In the genomic region with DNA sequence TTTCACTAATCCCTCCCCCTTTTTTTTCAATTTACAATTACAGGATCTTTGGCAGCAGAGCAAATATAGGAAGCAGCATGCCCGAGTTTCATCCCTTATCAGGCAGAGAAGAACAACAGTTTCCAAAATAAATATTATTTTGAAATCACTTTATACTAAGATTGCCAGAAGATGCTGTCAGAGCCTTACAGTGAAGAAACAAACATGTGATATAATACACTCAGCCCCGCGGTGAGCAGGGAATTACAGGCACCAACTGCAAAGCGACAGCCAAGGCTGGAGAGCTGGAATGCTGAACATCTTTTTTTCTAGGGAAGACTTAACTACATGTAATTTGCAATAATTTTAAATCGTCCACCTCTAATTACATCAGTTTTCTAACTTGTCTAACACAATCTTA, we compare ENCODE assay signal across 27 mouse cellular contexts.
DNase-seq lines count a peak whose midpoint lies in the region; ATAC-seq and TF ChIP-seq lines count a peak whose summit lies in the region.
"Had no signal": no experiment of that assay in that cellular context is flagged by ENCODE, and none has a peak within 500 bp of the region (broad histone marks: within the 10 kb centered on the region; RNA-seq: fewer than 3 reads in every experiment).

No protein-coding gene starts in this region.

- H3K4me1 ChIP-seq in heart, embryonic 10.5 days: no peaks in the 10 kb centered on the region
- H3K4me1 ChIP-seq in lung, postnatal 0 days (ENCODE audit: insufficient read depth, low read depth, low read length): no peaks in the 10 kb centered on the region
- H3K4me1 ChIP-seq: embryonic facial prominence, embryonic 12.5 days; forebrain, embryonic 12.5 days; hindbrain, embryonic 15.5 days; limb, embryonic 10.5 days had no signal

- no peak overlapping the region for H3K9ac ChIP-seq in lung, postnatal 0 days (replicated peaks; ENCODE audit: low read depth)
- H3K9ac ChIP-seq: embryonic facial prominence, embryonic 12.5 days; forebrain, embryonic 12.5 days; hindbrain, embryonic 15.5 days; liver, postnatal 0 days had no signal

- no peaks in the 10 kb centered on the region for H3K36me3 ChIP-seq in heart, embryonic 10.5 days
- no peaks in the 10 kb centered on the region for H3K36me3 ChIP-seq in lung, postnatal 0 days (ENCODE audit: insufficient read depth, low read length)
- H3K36me3 ChIP-seq: embryonic facial prominence, embryonic 12.5 days; forebrain, embryonic 12.5 days; G1E; hindbrain, embryonic 15.5 days; limb, embryonic 10.5 days had no signal

- H3K27ac ChIP-seq in heart, embryonic 10.5 days: no peak overlapping the region
- no peak overlapping the region for H3K27ac ChIP-seq in lung, postnatal 0 days (ENCODE audit: low read length)
- H3K27ac ChIP-seq: embryonic facial prominence, embryonic 12.5 days; forebrain, embryonic 12.5 days; heart, adult 2 months; hindbrain, embryonic 15.5 days; limb, embryonic 10.5 days had no signal

- 70% methylated on average over 5 of the region's 5 CpGs for WGBS in heart, embryonic 10.5 days
- 40% methylated on average over 5 of the region's 5 CpGs for WGBS in lung, postnatal 0 days

- H3K4me3 ChIP-seq in heart, embryonic 10.5 days: no peak overlapping the region
- H3K4me3 ChIP-seq in lung, postnatal 0 days (ENCODE audit: low read depth, low read length): no peak overlapping the region
- H3K4me3 ChIP-seq: embryonic facial prominence, embryonic 12.5 days; erythroblast, embryonic 14.5 days; forebrain, embryonic 12.5 days; heart, adult 2 months; hindbrain, embryonic 15.5 days; limb, embryonic 10.5 days had no signal

- TF ChIP-seq CTCF in lung, postnatal 0 days (IDR thresholded peaks at IDR 0.05): no peak

- no peak overlapping the region for H3K4me2 ChIP-seq in lung, postnatal 0 days (replicated peaks; ENCODE audit: low read depth, low read length)
- H3K4me2 ChIP-seq: embryonic facial prominence, embryonic 12.5 days; forebrain, embryonic 12.5 days; hindbrain, embryonic 15.5 days; midbrain, embryonic 11.5 days had no signal

- peak; percentile 91 for DNase-seq in heart, adult 11 months
- DNase-seq in heart, embryonic 10.5 days (ENCODE audit: low spot score): no peak
- peak; percentile 2 for DNase-seq in kidney, postnatal 14 days
- DNase-seq in kidney, adult 18-20 months: no peak
- DNase-seq in lung, postnatal 0 days (ENCODE audit: low spot score): peak; percentile 33
- no peak for DNase-seq in lung, postnatal 36 days
- DNase-seq in heart, postnatal 4 days: peak; percentile 20
- DNase-seq in gastrocnemius, postnatal 10 days: no peak
- DNase-seq: adrenal gland, adult 2 months; cerebellum, adult 18-20 months; cerebellum, postnatal 14 days; gastrocnemius, postnatal 14 days; kidney, adult 8-10 months; liver; liver, postnatal 0 days; thymus, adult 18-20 months; thymus, postnatal 36 days had no signal

- H3K27me3 ChIP-seq in heart, embryonic 10.5 days (ENCODE audit: insufficient read depth, poor library complexity, severe bottlenecking): no peaks in the 10 kb centered on the region
- no peaks in the 10 kb centered on the region for H3K27me3 ChIP-seq in lung, postnatal 0 days (replicated peaks; ENCODE audit: insufficient read depth, low read length)
- H3K27me3 ChIP-seq: CH12.LX; embryonic facial prominence, embryonic 12.5 days; forebrain, embryonic 12.5 days; hindbrain, embryonic 15.5 days; Patski had no signal

- ATAC-seq in lung, postnatal 0 days: no peak
- ATAC-seq: liver, postnatal 0 days; Patski had no signal

- no peaks in the 10 kb centered on the region for H3K9me3 ChIP-seq in heart, embryonic 10.5 days
- no peaks in the 10 kb centered on the region for H3K9me3 ChIP-seq in lung, postnatal 0 days (ENCODE audit: low read length)
- H3K9me3 ChIP-seq: embryonic facial prominence, embryonic 12.5 days; forebrain, embryonic 12.5 days; hindbrain, embryonic 15.5 days; limb, embryonic 10.5 days had no signal

- TF ChIP-seq EP300 in lung, postnatal 0 days (IDR thresholded peaks at IDR 0.05): no peak

Comparison
In these comparisons a context has a peak if more than half of its experiments do, and no peak if none do; other contexts are left out.
1. DNase-seq: peak in heart, adult 11 months (single experiment), kidney, postnatal 14 days (single experiment), lung, postnatal 0 days (single experiment) and heart, postnatal 4 days (single experiment); none in heart, embryonic 10.5 days (single experiment), kidney, adult 18-20 months (single experiment), lung, postnatal 36 days (single experiment) and gastrocnemius, postnatal 10 days (single experiment).